Mouse (Mus musculus) small intestine, adult 2 months (tissue): ENCODE data around the gene Mpp4.

ENCODE experiments used
- CTCF ChIP-seq: fragments of 200-500 bp; IDR thresholded peaks from 2 replicates; pipeline ENCODE4 v1.5.1; 2012; ENCODE audit warnings: low read depth, mild to moderate bottlenecking, control low read depth, inconsistent platforms, low read length, moderate library complexity, mixed read lengths; ENCODE audit not compliant: insufficient replicate concordance, insufficient read length; ENCODE audit errors: extremely low read depth
- POLR2A ChIP-seq: fragments of 200-500 bp; IDR thresholded peaks from 2 replicates; pipeline ENCODE4 v1.6.1; 2012; ENCODE audit warnings: low read depth, mild to moderate bottlenecking, control low read depth, inconsistent platforms, low read length, moderate library complexity

DNA sequence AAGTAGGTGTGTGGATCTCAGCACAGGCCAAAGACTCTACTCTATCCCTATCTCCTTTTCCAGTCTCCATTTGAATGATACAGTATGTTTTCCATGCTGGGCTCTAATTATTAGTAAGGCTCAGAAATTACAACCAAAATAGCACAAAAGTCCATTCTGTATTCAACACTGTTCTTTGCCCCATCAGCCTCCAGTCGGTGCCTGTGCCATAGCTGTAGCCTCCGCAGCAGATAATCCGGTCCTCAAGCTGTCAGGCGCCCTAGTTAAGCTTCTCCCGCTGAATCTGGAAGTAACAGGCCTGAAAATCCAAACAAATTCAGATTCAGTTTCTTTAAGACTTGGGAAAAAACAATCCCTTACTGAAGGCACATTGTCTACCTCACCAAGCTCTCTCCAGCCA lies 729 bp upstream of the Mpp4 start:
- TF ChIP-seq CTCF (no peak), POLR2A (no peak)
